Mouse (Mus musculus) heart, postnatal 0 days (tissue): ENCODE results near the gene Fmnl2. TPM values are rescaled to one million over a fixed set of nuclear protein-coding genes. Genes with fewer than 3 reads are reported as not detected.

Experiments used
- ATAC-seq: fragments of 200-750 bp; cut with Nextera tagmentation; 2 replicates; pipeline ENCODE4 v1.8.0; 2017; ENCODE audit warnings: low read depth, moderate number of reproducible peaks, moderate library complexity; ENCODE audit not compliant: insufficient read depth
- DNase-seq: peaks from one replicate; pipeline ENCODE4 v3.0.0-alpha.2; 2016; ENCODE audit warnings: low spot score
- H3K27ac ChIP-seq: fragments of 300-500 bp; sonication (generic); 2 replicates; pipeline ENCODE4 v1.5.1; 2014; ENCODE audit warnings: low read depth, mild to moderate bottlenecking
- H3K27me3 ChIP-seq: fragments of 300-500 bp; sonication (generic); 2 replicates; pipeline ENCODE4 v1.6.1; 2014; ENCODE audit warnings: low read length, mixed read lengths; ENCODE audit not compliant: control insufficient read depth, insufficient read depth
- H3K36me3 ChIP-seq: fragments of 300-500 bp; sonication (generic); replicated peaks from 2 replicates; pipeline ENCODE4 v1.6.1; 2014; ENCODE audit warnings: low read length, mixed read lengths; ENCODE audit not compliant: control insufficient read depth, insufficient read depth
- H3K4me1 ChIP-seq: fragments of 300-500 bp; sonication (generic); 2 replicates; pipeline ENCODE4 v1.6.1; 2014; ENCODE audit warnings: antibody characterized with exemption; ENCODE audit not compliant: control insufficient read depth, insufficient read depth
- H3K4me2 ChIP-seq: fragments of 300-500 bp; sonication (generic); 2 replicates; pipeline ENCODE4 v1.6.1; 2014; ENCODE audit warnings: low read depth, mild to moderate bottlenecking, low read length, moderate library complexity
- H3K4me3 ChIP-seq: fragments of 300-500 bp; sonication (generic); 2 replicates; pipeline ENCODE4 v1.5.1; 2014; ENCODE audit warnings: low read depth, low read length
- H3K9ac ChIP-seq: fragments of 300-500 bp; sonication (generic); replicated peaks from 2 replicates; pipeline ENCODE4 v1.6.1; 2014; ENCODE audit warnings: low read depth, low read length, mixed read lengths
- H3K9me3 ChIP-seq: fragments of 300-500 bp; sonication (generic); replicated peaks from 2 replicates; pipeline ENCODE4 v1.6.1; 2016; ENCODE audit warnings: low read length; ENCODE audit not compliant: control insufficient read depth
- CTCF ChIP-seq: IDR thresholded peaks from 2 replicates; pipeline ENCODE4 v1.5.1; 2016; ENCODE audit warnings: antibody characterized with exemption, control low read depth, low read depth
- EP300 ChIP-seq: IDR thresholded peaks from 2 replicates; pipeline ENCODE4 v1.6.1; 2016; ENCODE audit warnings: antibody characterized with exemption, low read depth
- WGBS: fragments of 180-500 bp; shearing (Covaris S2); extraction: QIAGEN DNeasy Blood & Tissue Kit; methylation state at CpG from one replicate; pipeline ENCODE4 v1.1.7; 2014; 5-methylcytosine and 5-hydroxymethylcytosine counted together
- polyA plus RNA-seq: library from polyadenylated mRNA; unstranded; fragments of >200 nt; fragmentation: Nextera tagmentation; extraction: Ambion mirVana; gene quantifications from 2 replicates; pipeline ENCODE4 v1.2.1, GENCODE M21; 2015
- total RNA-seq: library from RNA; depleted of rRNA; stranded (reverse); fragments of >200 nt; gene quantifications from 2 replicates; pipeline ENCODE4 v1.2.3, GENCODE M21; 2014; ENCODE audit warnings: low replicate concordance

Fmnl2 gene
- total and polyA plus RNA-seq, 2 experiments from 2014 or later, result 0.77 to 1.6 TPM

- WGBS, result 74% methylated on average over 1 of the region's 1 CpGs
- Histone ChIP-seq H3K9me3 (no peaks in the 10 kb centered on the region), H3K4me3 (no peak overlapping the region), H3K36me3 (no peaks in the 10 kb centered on the region), H3K9ac (no peak overlapping the region), H3K27ac (no peak overlapping the region), H3K27me3 (no peaks in the 10 kb centered on the region), H3K4me1 (peaks cover 10% of the 10 kb centered on the region; the same call in 1 of the 2 replicates), H3K4me2 (no peak overlapping the region)
- TF ChIP-seq CTCF (no peak), EP300 (no peak)
- ATAC-seq (no peak), DNase-seq (no peak)
These were observed 105.8 kb downstream of the Fmnl2 start for GRCm38 (mm10) chr2:52963439-52963838.

GRCm38 (mm10) chr2:52964386-52964928 lies 106.8 kb downstream of the Fmnl2 start:
- Histone ChIP-seq H3K27ac (no peak overlapping the region), H3K36me3 (no peaks in the 10 kb centered on the region), H3K4me1 (0 out of 2 replicates have a peak, but pooled peaks cover under 1% of the 10 kb centered on the region), H3K4me3 (no peak overlapping the region), H3K9ac (no peak overlapping the region), H3K9me3 (no peaks in the 10 kb centered on the region), H3K4me2 (no peak overlapping the region), H3K27me3 (no peaks in the 10 kb centered on the region)
- ATAC-seq (no peak), DNase-seq (no peak)
- TF ChIP-seq CTCF (no peak), EP300 (no peak)
- WGBS, result 67% methylated on average over 7 of the region's 7 CpGs

GRCm38 (mm10) chr2:52966227-52966626 lies 108.6 kb downstream of the Fmnl2 start:
- ATAC-seq (no peak), DNase-seq (no peak)
- no peak overlapping the region for H3K4me3 ChIP-seq
- H3K4me1 ChIP-seq, result no peaks in the 10 kb centered on the region
- no peak overlapping the region for H3K27ac ChIP-seq
- H3K36me3 ChIP-seq, result no peaks in the 10 kb centered on the region
- H3K27me3 ChIP-seq, result no peaks in the 10 kb centered on the region
- 74% methylated on average over 5 of the region's 5 CpGs for WGBS
- no peak overlapping the region for H3K9ac ChIP-seq
- H3K9me3 ChIP-seq, result no peaks in the 10 kb centered on the region
- TF ChIP-seq EP300 (no peak), CTCF (no peak)
- H3K4me2 ChIP-seq, result no peak overlapping the region

GRCm38 (mm10) chr2:52966820-52967460 lies 109.3 kb downstream of the Fmnl2 start:
- WGBS, result 85% methylated on average over 12 of the region's 12 CpGs

GRCm38 (mm10) chr2:52967461-52967823 lies 109.8 kb downstream of the Fmnl2 start:
- no peak for DNase-seq
- Histone ChIP-seq H3K4me2 (no peak overlapping the region), H3K4me3 (no peak overlapping the region), H3K9me3 (no peaks in the 10 kb centered on the region), H3K4me1 (no peaks in the 10 kb centered on the region), H3K27ac (no peak overlapping the region), H3K9ac (no peak overlapping the region), H3K27me3 (no peaks in the 10 kb centered on the region), H3K36me3 (no peaks in the 10 kb centered on the region)
- no peak for ATAC-seq
- no peak for TF ChIP-seq CTCF
- no peak for TF ChIP-seq EP300
- WGBS, result 85% methylated on average over 5 of the region's 5 CpGs

More at GRCm38 (mm10) chr2:52966820-52967460, 109.3 kb downstream of the Fmnl2 start:
- TF ChIP-seq CTCF, result no peak
- TF ChIP-seq EP300, result no peak
- no peak overlapping the region for H3K9ac ChIP-seq
- no peak overlapping the region for H3K4me2 ChIP-seq
- ATAC-seq (no peak), DNase-seq (no peak)
- H3K27ac ChIP-seq, result no peak overlapping the region
- no peaks in the 10 kb centered on the region for H3K36me3 ChIP-seq
- no peaks in the 10 kb centered on the region for H3K27me3 ChIP-seq
- no peak overlapping the region for H3K4me3 ChIP-seq
- no peaks in the 10 kb centered on the region for H3K4me1 ChIP-seq
- no peaks in the 10 kb centered on the region for H3K9me3 ChIP-seq

- no peaks in the 10 kb centered on the region for H3K9me3 ChIP-seq
- ATAC-seq (no peak), DNase-seq (no peak)
- no peaks in the 10 kb centered on the region for H3K27me3 ChIP-seq
- H3K4me1 ChIP-seq, result no peaks in the 10 kb centered on the region
- H3K36me3 ChIP-seq, result no peaks in the 10 kb centered on the region
- H3K4me2 ChIP-seq, result no peak overlapping the region
- TF ChIP-seq EP300 (no peak), CTCF (no peak)
- H3K9ac ChIP-seq, result no peak overlapping the region
- no peak overlapping the region for H3K4me3 ChIP-seq
- H3K27ac ChIP-seq, result no peak overlapping the region
- WGBS, result 87% methylated on average over 2 of the region's 2 CpGs
These were observed 111.2 kb downstream of the Fmnl2 start for GRCm38 (mm10) chr2:52968884-52969283.
